Mouse (Mus musculus) cortical plate, adult 2 months (tissue): ENCODE data around the gene Enox1.

ENCODE experiments used
- CTCF ChIP-seq: fragments of 200-500 bp; IDR thresholded peaks from 2 replicates; pipeline ENCODE4 v1.5.1; 2011; ENCODE audit warnings: mild to moderate bottlenecking, control low read depth, low read length; ENCODE audit not compliant: insufficient read depth; ENCODE audit errors: extremely low read depth
- POLR2A ChIP-seq: fragments of 200-500 bp; IDR thresholded peaks from 2 replicates; pipeline ENCODE4 v1.6.1; 2011; ENCODE audit warnings: mild to moderate bottlenecking, low read length, control low read depth; ENCODE audit not compliant: insufficient read depth; ENCODE audit errors: extremely low read depth

DNA sequence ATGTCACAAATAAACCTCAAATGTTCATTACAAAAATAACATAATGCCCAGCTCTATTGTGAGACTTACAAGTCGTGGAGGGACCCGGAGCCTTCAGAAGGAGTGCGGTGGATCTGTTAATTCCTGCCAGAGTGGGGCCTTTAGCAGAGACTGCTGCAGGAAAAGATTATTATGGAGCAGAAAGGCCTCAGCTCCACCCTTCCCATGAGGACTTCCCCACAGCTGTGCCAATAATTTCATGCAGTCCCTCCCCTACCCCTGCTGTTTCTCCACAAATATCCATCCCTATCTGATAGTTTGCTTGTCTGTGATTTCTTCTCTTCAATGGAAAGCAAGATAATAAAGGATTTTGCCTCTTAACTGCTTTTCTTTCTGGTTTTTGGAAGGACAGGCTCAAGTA is 314.0 kb downstream of the Enox1 start:
- no peak for TF ChIP-seq POLR2A
- no peak for TF ChIP-seq CTCF
